Mouse (Mus musculus) neural tube, embryonic 15.5 days (tissue): ENCODE measurements at regions not wholly inside any gene's neighbourhood (a gene's known extent, or its start where the extent isn't known, plus 50 kb on each side); places are given as distances from the start of the nearest gene placed in this dataset.
A peak's percentile ranks its signal among the peaks of the same experiment; 100 is the strongest.

Source experiments
- ATAC-seq: fragments of 200-750 bp; cut with Nextera tagmentation; 2 replicates; pipeline ENCODE4 v1.8.0; 2017; ENCODE audit warnings: mild to moderate bottlenecking, moderate TSS enrichment, moderate library complexity; ENCODE audit not compliant: low FRiP score
- H3K27ac ChIP-seq: fragments of 300-500 bp; sonication (generic); replicated peaks from 2 replicates; pipeline ENCODE4 v1.5.1; 2015; ENCODE audit warnings: mild to moderate bottlenecking, inconsistent platforms
- H3K27me3 ChIP-seq: fragments of 300-500 bp; sonication (generic); replicated peaks from 2 replicates; pipeline ENCODE4 v1.6.1; 2015; ENCODE audit warnings: inconsistent platforms
- H3K36me3 ChIP-seq: fragments of 300-500 bp; sonication (generic); 2 replicates; pipeline ENCODE4 v1.6.1; 2015; ENCODE audit warnings: inconsistent platforms
- H3K4me1 ChIP-seq: fragments of 300-500 bp; sonication (generic); 2 replicates; pipeline ENCODE4 v1.6.1; 2015; ENCODE audit warnings: inconsistent platforms
- H3K4me2 ChIP-seq: fragments of 300-500 bp; sonication (generic); 2 replicates; pipeline ENCODE4 v1.6.1; 2015; ENCODE audit warnings: inconsistent platforms, mild to moderate bottlenecking, moderate library complexity
- H3K4me3 ChIP-seq: fragments of 300-500 bp; sonication (generic); replicated peaks from 2 replicates; pipeline ENCODE4 v1.5.1; 2015; ENCODE audit warnings: mild to moderate bottlenecking, inconsistent platforms
- H3K9ac ChIP-seq: fragments of 300-500 bp; sonication (generic); replicated peaks from 2 replicates; pipeline ENCODE4 v1.6.1; 2015; ENCODE audit warnings: mild to moderate bottlenecking, inconsistent platforms
- H3K9me3 ChIP-seq: fragments of 300-500 bp; sonication (generic); replicated peaks from 2 replicates; pipeline ENCODE4 v1.6.1; 2016; ENCODE audit warnings: inconsistent platforms
- WGBS: fragments of 180-500 bp; shearing (Covaris S2); methylation state at CpG from one replicate; pipeline ENCODE4 v1.1.7; 2015; ENCODE audit warnings: mixed read lengths; 5-methylcytosine and 5-hydroxymethylcytosine counted together

DNA sequence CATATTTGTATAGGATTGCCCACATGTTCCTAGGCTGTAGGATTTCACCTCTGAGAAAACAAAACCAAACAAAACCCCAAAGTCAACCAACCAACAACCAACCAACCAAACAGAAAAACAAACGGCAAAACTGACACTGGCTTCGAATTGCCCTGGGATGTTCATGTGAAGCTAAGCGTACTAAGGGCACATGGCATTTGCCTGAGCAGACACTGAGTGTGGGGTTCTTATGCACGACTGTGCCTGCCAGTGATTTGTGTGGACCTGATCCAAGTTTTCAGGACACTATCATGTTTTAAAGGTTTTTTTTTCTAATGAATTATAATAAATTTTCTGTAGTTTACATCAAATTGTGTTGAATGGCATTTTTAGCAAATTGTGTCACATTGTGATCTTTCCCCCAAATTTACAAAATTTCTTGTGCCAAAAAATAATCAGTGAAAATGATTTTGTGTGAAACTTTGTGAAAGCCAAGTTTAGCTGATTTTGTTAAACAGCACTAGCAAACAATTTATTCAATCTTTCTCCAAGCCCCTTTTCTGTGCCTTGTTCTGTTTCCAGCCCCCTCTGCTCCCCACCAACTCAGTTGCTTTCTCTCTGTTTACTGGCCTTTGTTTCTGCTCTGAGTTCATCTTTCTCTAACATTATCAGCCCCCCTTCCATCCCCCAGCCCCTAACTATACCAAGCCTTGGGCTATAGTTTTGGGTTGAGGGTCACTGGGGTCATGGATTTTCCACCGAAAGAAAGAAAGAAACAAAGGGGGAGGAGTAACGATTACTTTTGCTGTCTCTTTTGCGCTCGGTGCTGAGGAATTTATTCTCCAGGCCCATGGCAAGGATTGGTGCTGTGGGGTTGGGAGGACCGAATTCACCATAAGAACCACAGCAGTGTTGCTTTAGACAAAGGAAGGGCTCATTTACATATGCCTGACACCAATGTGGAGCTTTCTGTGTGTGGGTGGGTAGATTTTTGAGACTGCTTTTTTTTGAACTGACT lies 377.0 kb upstream of the Nr2f1 start:
- Histone ChIP-seq H3K9ac (no peak overlapping the region), H3K4me1 (0 out of 2 replicates have a peak, but pooled peaks cover 4% of the 10 kb centered on the region), H3K9me3 (no peaks in the 10 kb centered on the region), H3K4me3 (no peak overlapping the region), H3K27me3 (no peaks in the 10 kb centered on the region), H3K4me2 (no peak overlapping the region), H3K27ac (no peak overlapping the region), H3K36me3 (no peaks in the 10 kb centered on the region)
- 27% methylated on average over 9 of the region's 9 CpGs for WGBS
- ATAC-seq = 0 out of 2 replicates have a peak, but pooled peaks have one; percentile 48

DNA sequence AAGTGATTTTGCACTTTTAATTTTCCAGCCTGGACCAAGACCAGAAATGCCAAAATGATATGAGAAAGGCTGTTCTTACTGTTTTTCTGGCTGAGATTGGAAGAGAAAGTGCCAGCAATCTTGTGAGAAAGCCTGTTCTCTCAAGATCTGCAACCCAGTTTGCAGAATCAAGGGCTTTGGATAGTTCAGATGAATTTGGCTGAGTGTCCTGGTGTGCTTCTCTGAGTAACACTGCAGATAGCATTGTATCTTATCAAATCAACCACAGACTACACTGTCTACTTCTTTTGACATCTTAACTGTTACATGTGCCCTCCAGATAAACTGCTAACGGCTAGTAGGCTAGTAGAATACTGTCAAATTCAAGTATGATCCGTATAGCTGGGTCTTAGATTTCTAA lies 371.5 kb upstream of the Nr2f1 start:
- Histone ChIP-seq H3K4me1 (no peaks in the 10 kb centered on the region), H3K36me3 (no peaks in the 10 kb centered on the region), H3K4me3 (no peak overlapping the region), H3K9ac (no peak overlapping the region), H3K9me3 (no peaks in the 10 kb centered on the region), H3K4me2 (no peak overlapping the region), H3K27ac (no peak overlapping the region), H3K27me3 (no peaks in the 10 kb centered on the region)
- no peak for ATAC-seq
- WGBS = 91% methylated on average over 2 of the region's 2 CpGs

DNA sequence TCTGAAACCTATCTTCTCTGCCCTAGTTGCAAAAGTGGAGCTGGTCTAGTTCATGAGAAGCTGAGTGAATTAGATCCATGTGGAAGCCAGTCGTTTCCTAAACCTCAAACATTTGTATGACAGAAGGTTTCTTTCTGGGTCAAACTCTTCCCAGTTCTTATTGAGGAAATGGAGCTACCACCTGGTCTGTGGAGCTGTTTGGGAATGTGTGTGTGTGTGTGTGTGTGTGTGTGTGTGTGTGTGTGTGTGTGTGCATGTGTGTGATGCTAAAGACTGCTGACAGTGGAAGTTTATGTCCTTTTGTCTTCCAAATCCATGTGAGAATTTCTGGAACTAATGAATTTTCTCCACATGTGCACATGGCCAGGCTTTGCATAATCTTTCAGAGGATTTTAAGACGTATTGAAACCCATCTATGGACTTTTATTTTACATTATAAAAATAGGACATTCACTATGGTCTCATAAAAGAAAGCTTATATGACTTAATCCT lies 324.9 kb upstream of the Nr2f1 start:
- H3K27ac ChIP-seq = no peak overlapping the region
- H3K4me1 ChIP-seq = no peaks in the 10 kb centered on the region
- 31% methylated on average over 2 of the region's 2 CpGs for WGBS
- no peaks in the 10 kb centered on the region for H3K36me3 ChIP-seq
- H3K4me2 ChIP-seq = no peak overlapping the region
- H3K4me3 ChIP-seq = no peak overlapping the region
- no peak for ATAC-seq
- H3K27me3 ChIP-seq = no peaks in the 10 kb centered on the region
- no peak overlapping the region for H3K9ac ChIP-seq
- no peaks in the 10 kb centered on the region for H3K9me3 ChIP-seq

DNA sequence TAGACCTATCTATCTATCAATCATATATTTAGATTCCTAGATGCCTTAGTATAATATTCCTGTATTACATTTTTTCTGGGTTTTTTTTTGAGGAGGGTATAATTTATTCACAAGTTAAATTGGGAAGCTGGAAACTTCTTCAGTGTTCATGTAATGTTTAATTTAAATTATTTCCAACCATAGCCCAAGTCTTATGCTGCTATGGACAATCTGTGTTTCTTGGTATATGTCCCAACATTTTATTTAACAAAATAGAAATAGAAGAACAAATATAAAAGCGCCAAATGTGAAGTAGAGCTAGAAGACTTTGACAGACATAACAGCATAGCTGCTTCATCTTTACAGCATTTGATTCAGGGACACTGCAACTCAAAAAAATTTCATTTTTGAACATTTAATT lies 321.2 kb upstream of the Nr2f1 start:
- Histone ChIP-seq H3K9me3 (no peaks in the 10 kb centered on the region), H3K4me1 (no peaks in the 10 kb centered on the region), H3K4me2 (no peak overlapping the region), H3K9ac (no peak overlapping the region), H3K4me3 (no peak overlapping the region), H3K36me3 (no peaks in the 10 kb centered on the region), H3K27ac (no peak overlapping the region), H3K27me3 (no peaks in the 10 kb centered on the region)
- WGBS = 98% methylated on average over 1 of the region's 1 CpGs
- no peak for ATAC-seq

GRCm38 (mm10) chr13:78520186-78520585 lies 320.6 kb upstream of the Nr2f1 start:
- no peak overlapping the region for H3K27ac ChIP-seq
- no peaks in the 10 kb centered on the region for H3K9me3 ChIP-seq
- no peaks in the 10 kb centered on the region for H3K4me1 ChIP-seq
- no peak overlapping the region for H3K4me2 ChIP-seq
- H3K36me3 ChIP-seq = no peaks in the 10 kb centered on the region
- no peak for ATAC-seq
- H3K4me3 ChIP-seq = no peak overlapping the region
- H3K9ac ChIP-seq = no peak overlapping the region
- H3K27me3 ChIP-seq = no peaks in the 10 kb centered on the region
- 93% methylated on average over 3 of the region's 3 CpGs for WGBS

DNA sequence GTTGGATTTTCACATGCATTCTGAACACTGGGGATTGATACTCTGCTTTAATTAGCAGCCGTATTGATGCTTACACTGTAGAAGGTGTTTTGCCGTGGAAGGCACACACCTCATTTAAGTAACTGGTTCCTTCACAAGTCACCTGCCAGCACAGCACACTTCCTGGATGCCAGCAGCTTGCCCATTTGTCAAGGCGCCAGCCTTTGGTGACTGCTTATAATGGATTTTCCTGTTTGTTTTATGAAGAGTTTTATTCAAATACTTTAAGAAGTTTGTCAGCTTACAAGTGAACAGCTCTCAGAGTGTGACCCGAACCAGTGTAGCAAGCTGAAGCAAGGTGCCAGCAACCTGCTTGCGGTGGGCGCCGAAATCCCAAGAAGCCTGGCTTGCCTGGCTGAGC lies 301.0 kb upstream of the Nr2f1 start:
- no peaks in the 10 kb centered on the region for H3K4me1 ChIP-seq
- H3K36me3 ChIP-seq = no peaks in the 10 kb centered on the region
- no peak overlapping the region for H3K9ac ChIP-seq
- ATAC-seq = no peak
- no peaks in the 10 kb centered on the region for H3K9me3 ChIP-seq
- H3K4me3 ChIP-seq = no peak overlapping the region
- H3K27ac ChIP-seq = no peak overlapping the region
- no peak overlapping the region for H3K4me2 ChIP-seq
- H3K27me3 ChIP-seq = no peaks in the 10 kb centered on the region
- 85% methylated on average over 7 of the region's 7 CpGs for WGBS

DNA sequence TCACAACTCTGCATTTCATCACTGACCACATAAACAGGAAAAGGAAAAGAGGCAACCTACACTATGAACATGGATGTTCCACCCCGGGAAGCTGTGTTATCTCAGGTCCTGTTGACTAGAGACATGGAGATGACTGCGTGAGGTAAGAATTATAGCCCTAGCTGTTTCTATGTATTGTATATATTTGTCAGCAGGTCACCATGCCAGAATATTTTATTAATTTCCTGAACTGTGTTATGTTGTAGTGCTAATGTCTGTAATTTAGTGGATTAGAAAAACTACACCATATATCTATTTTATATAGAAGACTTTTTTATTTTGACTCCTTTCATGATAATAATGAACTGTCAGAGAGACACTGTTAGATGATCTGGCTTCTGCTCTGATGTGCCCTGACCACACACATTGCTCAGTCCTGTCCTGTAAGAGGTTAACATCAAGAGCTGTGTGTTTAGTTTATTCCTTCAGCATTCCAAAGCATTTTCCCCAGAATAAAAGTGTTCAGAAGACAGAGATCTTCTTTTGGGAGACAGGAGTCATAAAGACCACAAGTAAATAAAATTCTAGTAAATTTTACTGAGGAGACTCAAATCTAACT lies 284.3 kb upstream of the Nr2f1 start:
- no peak overlapping the region for H3K4me3 ChIP-seq
- H3K36me3 ChIP-seq = no peaks in the 10 kb centered on the region
- H3K9ac ChIP-seq = no peak overlapping the region
- no peaks in the 10 kb centered on the region for H3K27me3 ChIP-seq
- 82% methylated on average over 2 of the region's 2 CpGs for WGBS
- H3K9me3 ChIP-seq = no peaks in the 10 kb centered on the region
- no peaks in the 10 kb centered on the region for H3K4me1 ChIP-seq
- no peak overlapping the region for H3K4me2 ChIP-seq
- H3K27ac ChIP-seq = no peak overlapping the region
- ATAC-seq = no peak

DNA sequence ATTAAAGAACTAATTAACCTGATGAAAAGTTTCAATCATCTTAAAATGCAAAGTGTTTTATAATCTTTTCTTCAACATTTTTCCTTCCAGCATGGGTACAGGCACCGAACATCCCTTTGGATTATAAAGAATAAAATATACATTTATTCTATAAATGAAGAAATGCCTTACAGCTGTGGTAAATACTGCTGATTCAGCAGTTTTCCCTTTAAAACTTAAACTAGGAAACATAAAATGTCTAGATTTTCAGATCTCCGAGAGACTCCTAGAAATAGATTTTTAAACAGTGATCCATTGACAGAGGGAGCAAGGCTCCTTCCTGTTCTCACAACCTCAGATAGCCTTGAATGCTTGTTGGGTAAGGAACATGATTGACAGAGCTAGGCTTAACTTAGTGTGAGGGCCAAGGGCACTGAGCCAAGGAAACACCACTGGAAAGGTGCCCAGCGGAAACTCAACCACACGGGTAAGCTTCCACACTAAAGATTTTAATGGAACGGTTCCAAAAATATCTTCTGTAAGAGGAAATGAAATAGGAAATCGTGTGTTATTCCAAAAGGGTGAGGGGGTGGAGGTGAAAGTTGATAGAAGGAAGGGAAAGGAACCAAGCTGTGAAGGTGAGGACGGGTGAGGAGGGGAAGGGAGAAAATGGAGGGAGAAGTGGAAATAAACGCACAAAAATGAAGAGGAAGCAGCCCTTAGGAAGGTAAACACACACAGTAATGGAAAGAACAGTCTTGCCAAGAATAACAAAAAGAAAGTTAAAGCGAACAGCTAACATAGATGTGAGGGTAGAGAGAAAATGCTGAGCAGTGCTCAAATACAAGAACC lies 283.6 kb upstream of the Nr2f1 start:
- no peak overlapping the region for H3K4me3 ChIP-seq
- H3K36me3 ChIP-seq = no peaks in the 10 kb centered on the region
- H3K9ac ChIP-seq = no peak overlapping the region
- H3K9me3 ChIP-seq = no peaks in the 10 kb centered on the region
- H3K27me3 ChIP-seq = no peaks in the 10 kb centered on the region
- no peak overlapping the region for H3K4me2 ChIP-seq
- no peak overlapping the region for H3K27ac ChIP-seq
- no peaks in the 10 kb centered on the region for H3K4me1 ChIP-seq
- WGBS = 72% methylated on average over 9 of the region's 9 CpGs
- ATAC-seq = no peak

- no peak for ATAC-seq
- no peaks in the 10 kb centered on the region for H3K36me3 ChIP-seq
- H3K9ac ChIP-seq = no peak overlapping the region
- 0 out of 2 replicates have a peak, but pooled peaks cover 2% of the 10 kb centered on the region for H3K4me1 ChIP-seq
- H3K4me2 ChIP-seq = no peak overlapping the region
- H3K4me3 ChIP-seq = no peak overlapping the region
- 59% methylated on average over 2 of the region's 2 CpGs for WGBS
- H3K27ac ChIP-seq = no peak overlapping the region
- H3K9me3 ChIP-seq = no peaks in the 10 kb centered on the region
- H3K27me3 ChIP-seq = no peaks in the 10 kb centered on the region
Measured at GRCm38 (mm10) chr13:78451333-78452070, 251.9 kb upstream of the Nr2f1 start.

GRCm38 (mm10) chr13:78446726-78447031 lies 247.1 kb upstream of the Nr2f1 start:
- Histone ChIP-seq H3K4me3 (peak overlapping the region; percentile 13; the same call in 1 of the 2 replicates), H3K4me1 (peaks cover 25% of the 10 kb centered on the region), H3K9ac (no peak overlapping the region), H3K27ac (no peak overlapping the region), H3K4me2 (peak overlapping the region; percentile 43), H3K9me3 (no peaks in the 10 kb centered on the region), H3K36me3 (no peaks in the 10 kb centered on the region), H3K27me3 (no peaks in the 10 kb centered on the region)
- WGBS = 47% methylated on average over 5 of the region's 5 CpGs
- peak; percentile 45; the same call in 1 of the 2 replicates for ATAC-seq
